Mouse (Mus musculus) heart, postnatal 0 days (tissue): ENCODE measurements around the gene Ecpas.

Experiments used
- CTCF ChIP-seq: IDR thresholded peaks from 2 replicates; pipeline ENCODE4 v1.5.1; 2016; ENCODE audit warnings: antibody characterized with exemption, control low read depth, low read depth
- EP300 ChIP-seq: IDR thresholded peaks from 2 replicates; pipeline ENCODE4 v1.6.1; 2016; ENCODE audit warnings: antibody characterized with exemption, low read depth

GRCm38 (mm10) chr4:58912629-58913335 is at the start of gene Ecpas:
- TF ChIP-seq CTCF (no peak), EP300 (no peak)
